Mouse (Mus musculus): Measurements from ENCODE around the gene Bap1. TPM values are rescaled to one million over a fixed set of nuclear protein-coding genes. Genes with fewer than 3 reads are reported as not detected.

The Bap1 gene
- polyA plus RNA-seq, 2 experiments, result 24.4 to 28.0 TPM

- Histone ChIP-seq H3K9ac (replicated peaks) (no peak overlapping the region), H3K9me3 (ENCODE audit: control insufficient read depth, low read length) (no peaks in the 10 kb centered on the region), H3K27ac (no peak overlapping the region), H3K4me3 (ENCODE audit: insufficient read depth in 1 of 2, low read depth in 2 of 2, low read length in 2 of 2) (no peak overlapping the region), H3K27me3 (ENCODE audit: control insufficient read depth, insufficient read depth, low read length) (no peaks in the 10 kb centered on the region), H3K4me1 (replicated peaks; ENCODE audit: control insufficient read depth in 2 of 2, insufficient read depth in 2 of 2, low read length in 1 of 2) (no peaks in the 10 kb centered on the region), H3K36me3 (replicated peaks; ENCODE audit: control insufficient read depth, insufficient read depth, low read depth) (no peaks in the 10 kb centered on the region), H3K4me2 (ENCODE audit: low read depth) (no peak overlapping the region)
- 67% methylated on average over 6 of the region's 6 CpGs for WGBS (ENCODE audit: insufficient replicate concordance)
- no peak for TF ChIP-seq CTCF (IDR thresholded peaks at IDR 0.05; ENCODE audit: low read depth)
- TF ChIP-seq EP300 (IDR thresholded peaks at IDR 0.05; ENCODE audit: low read depth), result no peak
- no peak for ATAC-seq (ENCODE audit: insufficient read depth)
- DNase-seq (ENCODE audit: low read depth in 3 of 3, low spot score in 3 of 3), result no peak
These were observed 19.9 kb downstream of the Bap1 start for GRCm38 (mm10) chr14:31271121-31271520.

- ATAC-seq (ENCODE audit: insufficient read depth), result no peak
- Histone ChIP-seq H3K27ac (no peak overlapping the region), H3K27me3 (ENCODE audit: control insufficient read depth, insufficient read depth, low read length) (no peaks in the 10 kb centered on the region), H3K4me1 (replicated peaks; ENCODE audit: control insufficient read depth in 2 of 2, insufficient read depth in 2 of 2, low read length in 1 of 2) (no peaks in the 10 kb centered on the region), H3K4me2 (ENCODE audit: low read depth) (no peak overlapping the region), H3K9me3 (ENCODE audit: control insufficient read depth, low read length) (no peaks in the 10 kb centered on the region), H3K36me3 (replicated peaks; ENCODE audit: control insufficient read depth, insufficient read depth, low read depth) (no peaks in the 10 kb centered on the region), H3K9ac (replicated peaks) (no peak overlapping the region), H3K4me3 (ENCODE audit: insufficient read depth in 1 of 2, low read depth in 2 of 2, low read length in 2 of 2) (no peak overlapping the region)
- peak in 2 of 3 experiments; percentile 34 to 46 for DNase-seq (ENCODE audit: low read depth in 3 of 3, low spot score in 3 of 3)
- WGBS (ENCODE audit: insufficient replicate concordance), result 22% methylated on average over 7 of the region's 7 CpGs
- TF ChIP-seq CTCF (IDR thresholded peaks at IDR 0.05; ENCODE audit: low read depth) (peak; percentile 96), EP300 (IDR thresholded peaks at IDR 0.05; ENCODE audit: low read depth) (no peak)
These were observed 20.9 kb downstream of the Bap1 start for GRCm38 (mm10) chr14:31272164-31272563.

DNA sequence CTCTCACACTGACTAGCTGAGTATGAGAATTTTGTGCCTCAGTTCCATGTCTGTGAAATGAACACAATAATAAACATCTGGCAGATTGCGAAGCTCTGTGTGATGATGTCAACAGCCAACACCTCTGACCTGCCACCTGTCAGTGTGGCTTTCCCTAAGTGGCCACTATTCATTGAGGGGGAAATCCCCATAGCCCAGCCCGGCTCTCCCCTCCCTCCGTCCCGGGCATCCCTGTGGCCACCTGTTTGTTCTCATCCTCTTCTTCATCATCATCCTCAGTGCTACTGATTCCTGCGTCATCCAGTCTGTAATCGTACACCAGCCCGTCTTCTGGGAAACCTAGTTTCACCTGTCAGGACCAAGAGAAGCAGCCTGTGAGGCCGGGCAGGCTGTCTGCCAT is 34.5 kb downstream of the Bap1 start:
- Histone ChIP-seq H3K4me3 (ENCODE audit: insufficient read depth in 1 of 2, low read depth in 2 of 2, low read length in 2 of 2) (no peak overlapping the region), H3K9me3 (ENCODE audit: control insufficient read depth, low read length) (no peaks in the 10 kb centered on the region), H3K36me3 (replicated peaks; ENCODE audit: control insufficient read depth, insufficient read depth, low read depth) (no peaks in the 10 kb centered on the region), H3K27me3 (ENCODE audit: control insufficient read depth, insufficient read depth, low read length) (no peaks in the 10 kb centered on the region), H3K9ac (replicated peaks) (no peak overlapping the region), H3K27ac (no peak overlapping the region), H3K4me2 (ENCODE audit: low read depth) (no peak overlapping the region), H3K4me1 (replicated peaks; ENCODE audit: control insufficient read depth in 2 of 2, insufficient read depth in 2 of 2, low read length in 1 of 2) (no peaks in the 10 kb centered on the region)
- no peak for TF ChIP-seq CTCF (IDR thresholded peaks at IDR 0.05; ENCODE audit: low read depth)
- TF ChIP-seq EP300 (IDR thresholded peaks at IDR 0.05; ENCODE audit: low read depth), result no peak
- 65% methylated on average over 8 of the region's 8 CpGs for WGBS (ENCODE audit: insufficient replicate concordance)
- no peak for ATAC-seq (ENCODE audit: insufficient read depth)
- no peak for DNase-seq (ENCODE audit: low read depth in 3 of 3, low spot score in 3 of 3)

Other genes with a start within 250 kb of the Bap1 start
- gene Spcs1, start 249.8 kb upstream of the Bap1 start, polyA plus RNA-seq (2012; rRNA removed), result 157 and 292 TPM in 2 replicates
- 307 and 323 TPM in 2 replicates for gene Spcs1, start 249.8 kb upstream of the Bap1 start, polyA plus RNA-seq (2014; fragmentation: Nextera tagmentation; extraction: Ambion mirVana)
- gene Pbrm1, start 232.3 kb upstream of the Bap1 start, polyA plus RNA-seq (2012; rRNA removed), result 7.2 and 10.3 TPM in 2 replicates
- 35.3 and 36.9 TPM in 2 replicates for gene Pbrm1, start 232.3 kb upstream of the Bap1 start, polyA plus RNA-seq (2014; fragmentation: Nextera tagmentation; extraction: Ambion mirVana)
- gene Gnl3, start 232.3 kb upstream of the Bap1 start, polyA plus RNA-seq (2012; rRNA removed), result 50.2 and 88.0 TPM in 2 replicates
- gene Gnl3, start 232.3 kb upstream of the Bap1 start, polyA plus RNA-seq (2014; fragmentation: Nextera tagmentation; extraction: Ambion mirVana), result 90.8 and 91.8 TPM in 2 replicates
- 21.4 and 26.7 TPM in 2 replicates for gene Smim4, start 122.5 kb upstream of the Bap1 start, polyA plus RNA-seq (2012; rRNA removed)
- 72.8 and 81.7 TPM in 2 replicates for gene Smim4, start 122.5 kb upstream of the Bap1 start, polyA plus RNA-seq (2014; fragmentation: Nextera tagmentation; extraction: Ambion mirVana)
- gene Nt5dc2, start 120.4 kb upstream of the Bap1 start, polyA plus RNA-seq (2012; rRNA removed), result 146 and 164 TPM in 2 replicates
- 161 and 173 TPM in 2 replicates for gene Nt5dc2, start 120.4 kb upstream of the Bap1 start, polyA plus RNA-seq (2014; fragmentation: Nextera tagmentation; extraction: Ambion mirVana)
- 18.9 and 19.9 TPM in 2 replicates for gene Stab1, start 82.8 kb upstream of the Bap1 start, polyA plus RNA-seq (2012; rRNA removed)
- 19.3 and 20.7 TPM in 2 replicates for gene Stab1, start 82.8 kb upstream of the Bap1 start, polyA plus RNA-seq (2014; fragmentation: Nextera tagmentation; extraction: Ambion mirVana)
- 18.2 and 22.2 TPM in 2 replicates for gene Tnnc1, start 43.1 kb upstream of the Bap1 start, polyA plus RNA-seq (2012; rRNA removed)
- gene Tnnc1, start 43.1 kb upstream of the Bap1 start, polyA plus RNA-seq (2014; fragmentation: Nextera tagmentation; extraction: Ambion mirVana), result 37.5 and 41.2 TPM in 2 replicates
- 71.1 and 73.9 TPM in 2 replicates for gene Nisch, start 34.5 kb upstream of the Bap1 start, polyA plus RNA-seq (2012; rRNA removed)
- gene Nisch, start 34.5 kb upstream of the Bap1 start, polyA plus RNA-seq (2014; fragmentation: Nextera tagmentation; extraction: Ambion mirVana), result 50.3 and 61.1 TPM in 2 replicates
- gene Sema3g, start 33.6 kb upstream of the Bap1 start, polyA plus RNA-seq (2012; rRNA removed), result 0.06 and 0.15 TPM in 2 replicates
- gene Sema3g, start 33.6 kb upstream of the Bap1 start, polyA plus RNA-seq (2014; fragmentation: Nextera tagmentation; extraction: Ambion mirVana), result 0.05 TPM in 1 of 2 replicates, not detected in the other
- gene Phf7, start 133 bp upstream of the Bap1 start, polyA plus RNA-seq (2012; rRNA removed), result 2.1 and 3.1 TPM in 2 replicates
- gene Phf7, start 133 bp upstream of the Bap1 start, polyA plus RNA-seq (2014; fragmentation: Nextera tagmentation; extraction: Ambion mirVana), result 6.0 and 7.5 TPM in 2 replicates
- 0.11 and 0.13 TPM in 2 replicates for gene Dnah1, start 72.4 kb downstream of the Bap1 start, polyA plus RNA-seq (2012; rRNA removed)
- gene Dnah1, start 72.4 kb downstream of the Bap1 start, polyA plus RNA-seq (2014; fragmentation: Nextera tagmentation; extraction: Ambion mirVana), result 0.14 and 0.27 TPM in 2 replicates
- 10.5 and 13.7 TPM in 2 replicates for gene Capn7, start 85.2 kb downstream of the Bap1 start, polyA plus RNA-seq (2012; rRNA removed)
- gene Capn7, start 85.2 kb downstream of the Bap1 start, polyA plus RNA-seq (2014; fragmentation: Nextera tagmentation; extraction: Ambion mirVana), result 17.7 and 21.8 TPM in 2 replicates
- gene Sh3bp5, start 184.6 kb downstream of the Bap1 start, polyA plus RNA-seq (2012; rRNA removed), result 9.8 and 14.7 TPM in 2 replicates
- gene Sh3bp5, start 184.6 kb downstream of the Bap1 start, polyA plus RNA-seq (2014; fragmentation: Nextera tagmentation; extraction: Ambion mirVana), result 6.4 and 6.9 TPM in 2 replicates
- gene Eaf1, start 242.9 kb downstream of the Bap1 start, polyA plus RNA-seq (2012; rRNA removed), result 23.0 and 30.3 TPM in 2 replicates
- gene Eaf1, start 242.9 kb downstream of the Bap1 start, polyA plus RNA-seq (2014; fragmentation: Nextera tagmentation; extraction: Ambion mirVana), result 20.9 and 23.1 TPM in 2 replicates
- gene Mettl6, start 243.6 kb downstream of the Bap1 start, polyA plus RNA-seq (2012; rRNA removed), result 5.4 and 9.6 TPM in 2 replicates
- 28.9 and 30.5 TPM in 2 replicates for gene Mettl6, start 243.6 kb downstream of the Bap1 start, polyA plus RNA-seq (2014; fragmentation: Nextera tagmentation; extraction: Ambion mirVana)

Measured in liver, embryonic 14.5 days (tissue).